Mouse (Mus musculus): ENCODE measurements at regions not wholly inside any gene's neighbourhood (a gene's known extent, or its start where the extent isn't known, plus 50 kb on each side); places are given as distances from the start of the nearest gene placed in this dataset.

DNA sequence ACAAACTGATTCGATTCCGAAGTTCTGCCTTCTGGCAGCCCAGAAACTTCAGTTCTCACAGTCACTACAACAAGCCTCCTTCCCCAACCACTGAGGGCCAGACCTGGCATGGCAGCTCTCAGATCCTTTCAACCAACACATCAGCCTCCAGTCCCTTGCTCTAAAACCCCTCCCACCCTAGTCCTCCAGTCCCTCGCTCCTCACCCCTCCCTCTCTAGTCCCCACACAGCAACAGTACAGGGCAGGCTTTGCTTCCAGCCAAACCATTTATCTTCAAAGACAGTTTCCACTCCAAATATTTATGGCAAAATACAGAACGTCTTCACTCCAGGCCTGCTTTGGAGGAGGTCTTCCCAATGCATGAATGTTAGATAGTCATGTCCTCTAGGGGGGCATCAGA, 147.9 kb downstream of the Bcl11b start:
- H3K4me1 ChIP-seq (replicated peaks): no peaks in the 10 kb centered on the region
- no peak overlapping the region for H3K27ac ChIP-seq
- H3K4me3 ChIP-seq (replicated peaks): no peak overlapping the region
- H3K36me3 ChIP-seq: no peaks in the 10 kb centered on the region
- no peaks in the 10 kb centered on the region; the same call in 1 of the 2 replicates for H3K9me3 ChIP-seq (replicated peaks)
- DNase-seq: no peak
- no peak for ATAC-seq (ENCODE audit: low read depth)
- no peak overlapping the region for H3K9ac ChIP-seq
- H3K27me3 ChIP-seq: no peaks in the 10 kb centered on the region
- no peak overlapping the region for H3K4me2 ChIP-seq
- 64% methylated on average over 4 of the region's 4 CpGs for WGBS (ENCODE audit: insufficient replicate concordance)

DNA sequence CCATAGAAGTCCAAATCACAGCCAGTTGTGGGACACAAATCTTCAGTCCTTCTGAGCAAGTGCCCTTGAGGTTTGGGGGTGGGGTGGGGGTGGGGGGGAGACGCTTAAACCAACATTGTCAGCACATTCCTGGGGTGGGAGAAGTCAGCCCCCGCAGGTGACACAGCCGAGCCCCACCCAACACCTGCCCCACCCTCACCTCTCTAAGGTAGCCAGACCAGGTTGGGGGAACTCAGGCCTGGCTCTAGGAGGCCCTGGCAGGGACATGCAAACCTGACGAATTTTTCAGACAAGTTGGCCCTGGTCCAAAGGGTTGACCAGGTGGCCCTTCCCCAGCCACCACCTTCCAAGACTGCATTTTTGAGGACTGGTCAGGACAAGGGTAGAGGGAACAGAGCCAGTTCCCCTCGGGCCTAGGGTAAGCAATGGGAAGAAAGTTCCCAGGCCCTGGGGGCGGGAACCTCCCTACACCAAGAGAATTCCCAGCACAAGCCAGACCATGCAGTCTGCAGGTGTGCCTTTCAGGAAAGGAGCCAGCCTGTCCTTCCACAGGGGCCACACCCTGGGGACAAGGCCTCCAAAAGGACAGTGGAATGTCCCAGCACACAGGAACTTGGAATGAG, 146.9 kb downstream of the Bcl11b start:
- Histone ChIP-seq H3K4me3 (replicated peaks) (no peak overlapping the region), H3K9me3 (replicated peaks) (no peaks in the 10 kb centered on the region; the same call in 1 of the 2 replicates), H3K27me3 (no peaks in the 10 kb centered on the region), H3K27ac (no peak overlapping the region), H3K4me1 (replicated peaks) (no peaks in the 10 kb centered on the region), H3K4me2 (no peak overlapping the region), H3K9ac (no peak overlapping the region), H3K36me3 (no peaks in the 10 kb centered on the region)
- ATAC-seq (ENCODE audit: low read depth) (no peak), DNase-seq (no peak)
- 61% methylated on average over 6 of the region's 6 CpGs for WGBS (ENCODE audit: insufficient replicate concordance)

DNA sequence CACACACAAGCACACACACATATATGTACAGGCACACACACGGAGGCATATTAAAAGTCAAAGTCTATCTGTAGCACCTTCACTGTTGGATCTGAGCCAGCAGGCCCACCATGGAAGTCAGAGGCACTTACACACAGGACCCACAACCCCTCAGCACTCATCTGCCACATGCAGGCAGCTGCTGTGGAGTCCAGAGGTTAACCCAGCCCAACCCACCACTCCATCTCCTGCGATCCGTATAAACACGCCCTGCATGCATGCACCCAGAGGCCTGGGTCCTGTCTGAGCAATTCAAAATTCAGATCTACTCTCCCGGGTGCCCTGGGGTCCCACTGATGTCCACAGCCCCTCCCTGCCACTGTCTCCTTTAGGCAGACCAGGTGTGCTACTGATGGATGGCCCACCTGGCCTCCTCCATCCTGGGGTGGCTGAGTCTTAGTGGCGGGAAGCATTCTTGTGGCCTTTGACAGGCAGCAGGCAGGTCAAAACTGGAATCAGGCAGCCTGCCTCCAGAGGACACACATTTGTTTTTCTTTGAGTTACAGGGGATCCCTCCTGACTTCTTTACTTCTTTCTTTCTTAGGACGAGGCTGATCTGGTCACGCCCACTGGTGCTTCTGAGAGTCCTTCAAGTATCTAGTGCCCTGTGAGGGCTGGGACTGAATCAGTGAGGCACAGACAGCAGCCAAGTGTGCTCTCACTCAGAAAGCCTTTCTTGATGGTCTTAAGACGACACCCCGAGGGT, 144.7 kb downstream of the Bcl11b start:
- no peaks in the 10 kb centered on the region; the same call in 1 of the 2 replicates for H3K9me3 ChIP-seq (replicated peaks)
- no peaks in the 10 kb centered on the region for H3K4me1 ChIP-seq (replicated peaks)
- no peak overlapping the region for H3K4me2 ChIP-seq
- no peak overlapping the region for H3K4me3 ChIP-seq (replicated peaks)
- 51% methylated on average over 10 of the region's 10 CpGs for WGBS (ENCODE audit: insufficient replicate concordance)
- ATAC-seq (ENCODE audit: low read depth): no peak
- no peak overlapping the region for H3K27ac ChIP-seq
- no peak for DNase-seq
- H3K9ac ChIP-seq: no peak overlapping the region
- H3K27me3 ChIP-seq: no peaks in the 10 kb centered on the region
- no peaks in the 10 kb centered on the region for H3K36me3 ChIP-seq

DNA sequence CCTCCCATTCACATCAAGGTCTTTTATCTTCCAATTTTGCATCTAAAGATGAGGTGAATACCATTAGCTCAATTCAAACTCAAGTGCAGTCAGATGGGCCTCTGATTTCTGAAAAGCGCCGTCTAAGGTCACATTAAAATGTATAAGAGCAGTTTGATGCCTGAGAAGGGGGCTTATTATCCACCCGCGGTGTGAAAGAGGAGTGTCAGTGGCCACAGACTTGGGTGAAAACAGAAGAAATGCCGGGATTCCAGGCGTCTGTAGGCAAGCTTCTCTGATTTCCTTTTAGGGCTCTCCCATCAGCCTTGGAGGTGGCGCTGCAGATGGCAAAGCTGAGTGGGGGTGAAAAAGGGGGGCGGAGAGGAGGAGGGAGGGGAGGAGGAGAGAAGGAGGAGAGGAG, 143.7 kb downstream of the Bcl11b start:
- DNase-seq: no peak
- Histone ChIP-seq H3K4me2 (no peak overlapping the region), H3K27ac (no peak overlapping the region), H3K36me3 (no peaks in the 10 kb centered on the region), H3K4me1 (replicated peaks) (no peaks in the 10 kb centered on the region), H3K9ac (no peak overlapping the region), H3K9me3 (replicated peaks) (no peaks in the 10 kb centered on the region), H3K27me3 (no peaks in the 10 kb centered on the region), H3K4me3 (replicated peaks) (no peak overlapping the region)
- 25% methylated on average over 8 of the region's 8 CpGs for WGBS (ENCODE audit: insufficient replicate concordance)
- ATAC-seq (ENCODE audit: low read depth): no peak

DNA sequence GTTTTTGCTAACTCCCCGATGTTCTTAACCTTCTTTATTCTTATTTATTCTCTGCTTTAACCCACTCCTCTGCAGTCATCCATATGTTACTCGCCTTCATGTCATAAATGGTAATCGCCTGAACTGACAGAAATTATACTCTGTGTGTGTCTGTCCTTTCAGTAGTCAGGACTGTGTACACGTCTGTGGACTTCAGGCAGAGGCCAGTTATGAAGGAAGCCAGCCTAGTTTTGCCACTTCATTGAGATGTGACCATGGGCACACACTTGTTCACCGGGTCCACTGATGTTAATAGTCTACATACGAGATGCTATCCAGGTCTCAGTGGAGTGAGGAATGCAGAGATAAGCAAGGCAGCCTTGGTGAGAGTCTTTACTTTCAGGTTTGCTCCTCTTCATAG, 143.0 kb downstream of the Bcl11b start:
- Histone ChIP-seq H3K27ac (no peak overlapping the region), H3K9ac (no peak overlapping the region), H3K36me3 (no peaks in the 10 kb centered on the region), H3K4me3 (replicated peaks) (no peak overlapping the region), H3K4me1 (replicated peaks) (no peaks in the 10 kb centered on the region), H3K4me2 (no peak overlapping the region), H3K27me3 (no peaks in the 10 kb centered on the region), H3K9me3 (replicated peaks) (no peaks in the 10 kb centered on the region)
- 56% methylated on average over 6 of the region's 6 CpGs for WGBS (ENCODE audit: insufficient replicate concordance)
- ATAC-seq (ENCODE audit: low read depth) (no peak), DNase-seq (no peak)

Measured in liver, embryonic 13.5 days (tissue).